Mouse (Mus musculus) hindbrain, postnatal 0 days (tissue): ENCODE measurements around the gene Arhgap23. TPM values are rescaled to one million over a fixed set of nuclear protein-coding genes. Genes with fewer than 3 reads are reported as not detected.

ENCODE experiments used
- ATAC-seq: fragments of 200-750 bp; cut with Nextera tagmentation; 2 replicates; pipeline ENCODE4 v1.8.0; 2017; ENCODE audit warnings: mild to moderate bottlenecking, moderate TSS enrichment, moderate library complexity
- DNase-seq: peaks from one replicate; pipeline ENCODE4 v3.0.0-alpha.2; 2015; ENCODE audit warnings: low spot score
- H3K27ac ChIP-seq: fragments of 300-500 bp; sonication (generic); 2 replicates; pipeline ENCODE4 v1.5.1; 2014; ENCODE audit warnings: mild to moderate bottlenecking
- H3K27me3 ChIP-seq: fragments of 300-500 bp; sonication (generic); 2 replicates; pipeline ENCODE4 v1.6.1; 2014; ENCODE audit warnings: low read length, mixed read lengths; ENCODE audit not compliant: insufficient read depth
- H3K36me3 ChIP-seq: fragments of 300-500 bp; sonication (generic); 2 replicates; pipeline ENCODE4 v1.6.1; 2014; ENCODE audit warnings: low read length, mixed read lengths; ENCODE audit not compliant: insufficient read depth
- H3K4me1 ChIP-seq: fragments of 300-500 bp; sonication (generic); 2 replicates; pipeline ENCODE4 v1.6.1; 2014; ENCODE audit warnings: antibody characterized with exemption, low read length, mixed read lengths; ENCODE audit not compliant: insufficient read depth
- H3K4me2 ChIP-seq: fragments of 300-500 bp; sonication (generic); 2 replicates; pipeline ENCODE4 v1.6.1; 2014; ENCODE audit warnings: low read depth, mild to moderate bottlenecking, low read length, moderate library complexity, mixed read lengths
- H3K4me3 ChIP-seq: fragments of 300-500 bp; sonication (generic); 2 replicates; pipeline ENCODE4 v1.5.1; 2014; ENCODE audit warnings: low read length
- H3K9ac ChIP-seq: fragments of 300-500 bp; sonication (generic); replicated peaks from 2 replicates; pipeline ENCODE4 v1.6.1; 2014; ENCODE audit warnings: mild to moderate bottlenecking, low read length, moderate library complexity, mixed read lengths
- H3K9me3 ChIP-seq: fragments of 300-500 bp; sonication (generic); 2 replicates; pipeline ENCODE4 v1.6.1; 2016; ENCODE audit warnings: low read length, mixed read lengths
- CTCF ChIP-seq: IDR thresholded peaks from 2 replicates; pipeline ENCODE4 v1.5.1; 2016; ENCODE audit warnings: antibody characterized with exemption, control low read depth, low read depth
- WGBS: fragments of 180-500 bp; shearing (Covaris S2); extraction: QIAGEN DNeasy Blood & Tissue Kit; methylation state at CpG from one replicate; pipeline ENCODE4 v1.1.7; 2014; 5-methylcytosine and 5-hydroxymethylcytosine counted together
- polyA plus RNA-seq: library from polyadenylated mRNA; unstranded; fragments of >200 nt; fragmentation: Nextera tagmentation; extraction: Ambion mirVana; gene quantifications from 2 replicates; pipeline ENCODE4 v1.2.1, GENCODE M21; 2015
- total RNA-seq: library from RNA; depleted of rRNA; stranded (reverse); fragments of >200 nt; gene quantifications from 2 replicates; pipeline ENCODE4 v1.2.3, GENCODE M21; 2014

Arhgap23 gene
- total and polyA plus RNA-seq, 2 experiments from 2014 or later = 7.7 to 75.2 TPM

GRCm38 (mm10) chr11:97479085-97479484 is 63.8 kb downstream of the Arhgap23 start:
- Histone ChIP-seq H3K27me3 (no peaks in the 10 kb centered on the region), H3K4me1 (no peaks in the 10 kb centered on the region), H3K27ac (no peak overlapping the region), H3K4me2 (no peak overlapping the region), H3K36me3 (peaks cover 41% of the 10 kb centered on the region), H3K9ac (no peak overlapping the region), H3K4me3 (no peak overlapping the region), H3K9me3 (no peaks in the 10 kb centered on the region)
- ATAC-seq = no peak
- TF ChIP-seq CTCF = no peak
- DNase-seq = no peak
- WGBS = 91% methylated on average over 10 of the region's 10 CpGs

- H3K4me1 ChIP-seq = no peaks in the 10 kb centered on the region
- no peak for DNase-seq
- H3K4me2 ChIP-seq = no peak overlapping the region
- H3K9ac ChIP-seq = no peak overlapping the region
- WGBS = 45% methylated on average over 8 of the region's 8 CpGs
- no peak overlapping the region for H3K4me3 ChIP-seq
- peaks cover 39% of the 10 kb centered on the region for H3K36me3 ChIP-seq
- no peak for ATAC-seq
- TF ChIP-seq CTCF = no peak
- no peaks in the 10 kb centered on the region for H3K27me3 ChIP-seq
- H3K9me3 ChIP-seq = no peaks in the 10 kb centered on the region
- H3K27ac ChIP-seq = no peak overlapping the region
Measured at GRCm38 (mm10) chr11:97479824-97480223, 64.5 kb downstream of the Arhgap23 start.

- Histone ChIP-seq H3K27me3 (no peaks in the 10 kb centered on the region), H3K36me3 (peaks cover 12% of the 10 kb centered on the region; the same call in 1 of the 2 replicates), H3K9ac (no peak overlapping the region), H3K4me1 (no peaks in the 10 kb centered on the region), H3K9me3 (no peaks in the 10 kb centered on the region), H3K4me2 (no peak overlapping the region), H3K4me3 (no peak overlapping the region), H3K27ac (no peak overlapping the region)
- WGBS = 78% methylated on average over 8 of the region's 8 CpGs
- ATAC-seq (no peak), DNase-seq (no peak)
- TF ChIP-seq CTCF = no peak
Measured at GRCm38 (mm10) chr11:97485661-97486060, 70.3 kb downstream of the Arhgap23 start.

- no peak for ATAC-seq
- no peak for DNase-seq
- Histone ChIP-seq H3K4me3 (no peak overlapping the region), H3K9me3 (no peaks in the 10 kb centered on the region), H3K27me3 (no peaks in the 10 kb centered on the region), H3K36me3 (peaks cover 22% of the 10 kb centered on the region), H3K4me1 (no peaks in the 10 kb centered on the region), H3K27ac (no peak overlapping the region), H3K9ac (no peak overlapping the region), H3K4me2 (no peak overlapping the region)
- no peak for TF ChIP-seq CTCF
- WGBS = 73% methylated on average over 3 of the region's 3 CpGs
Measured at GRCm38 (mm10) chr11:97487656-97488055, 72.3 kb downstream of the Arhgap23 start.

- peak; percentile 95 for TF ChIP-seq CTCF
- peak; percentile 87 for DNase-seq
- Histone ChIP-seq H3K27ac (no peak overlapping the region), H3K4me2 (no peak overlapping the region), H3K9me3 (no peaks in the 10 kb centered on the region), H3K4me3 (no peak overlapping the region), H3K36me3 (peaks cover 19% of the 10 kb centered on the region), H3K27me3 (no peaks in the 10 kb centered on the region), H3K9ac (no peak overlapping the region), H3K4me1 (no peaks in the 10 kb centered on the region)
- ATAC-seq = peak; percentile 73
- 30% methylated on average over 16 of the region's 16 CpGs for WGBS
Measured at GRCm38 (mm10) chr11:97489589-97490324, 74.4 kb downstream of the Arhgap23 start.

GRCm38 (mm10) chr11:97491640-97492039 is 76.3 kb downstream of the Arhgap23 start:
- TF ChIP-seq CTCF = peak; percentile 12; the same call in 1 of the 2 replicates
- Histone ChIP-seq H3K36me3 (peaks cover 16% of the 10 kb centered on the region), H3K4me2 (no peak overlapping the region), H3K27me3 (no peaks in the 10 kb centered on the region), H3K9me3 (no peaks in the 10 kb centered on the region), H3K4me1 (no peaks in the 10 kb centered on the region), H3K27ac (no peak overlapping the region), H3K9ac (no peak overlapping the region), H3K4me3 (no peak overlapping the region)
- WGBS = 70% methylated on average over 10 of the region's 10 CpGs
- ATAC-seq (0 out of 2 replicates have a peak, but pooled peaks have one; percentile 25), DNase-seq (no peak)

GRCm38 (mm10) chr11:97492836-97493235 is 77.5 kb downstream of the Arhgap23 start:
- WGBS = 86% methylated on average over 3 of the region's 3 CpGs
- no peaks in the 10 kb centered on the region for H3K9me3 ChIP-seq
- no peaks in the 10 kb centered on the region for H3K27me3 ChIP-seq
- no peak overlapping the region for H3K27ac ChIP-seq
- H3K4me1 ChIP-seq = no peaks in the 10 kb centered on the region
- no peak overlapping the region for H3K4me2 ChIP-seq
- ATAC-seq (no peak), DNase-seq (no peak)
- TF ChIP-seq CTCF = no peak
- no peak overlapping the region for H3K4me3 ChIP-seq
- no peak overlapping the region for H3K9ac ChIP-seq
- H3K36me3 ChIP-seq = peaks cover 13% of the 10 kb centered on the region
